Mouse (Mus musculus) liver, adult 2 months (tissue): ENCODE measurements around the gene Hivep2.

Source experiments
- CTCF ChIP-seq: fragments of 200-500 bp; IDR thresholded peaks from 2 replicates; pipeline ENCODE4 v1.5.1; 2011; ENCODE audit warnings: low read depth, low read length, control low read depth
- POLR2A ChIP-seq: fragments of 200-500 bp; IDR thresholded peaks from 2 replicates; pipeline ENCODE4 v1.6.1; 2011; ENCODE audit warnings: low read length, control low read depth; ENCODE audit not compliant: insufficient read depth; ENCODE audit errors: extremely low read depth

GRCm38 (mm10) chr10:14164829-14165228 lies 199.0 kb downstream of the Hivep2 start:
- TF ChIP-seq CTCF = no peak
- no peak for TF ChIP-seq POLR2A
